Mouse (Mus musculus) G1E (cell line): ENCODE measurements around the gene Scel.

Experiments used
- CTCF ChIP-seq: IDR thresholded peaks from 2 replicates; pipeline ENCODE4 v1.5.1; 2012; ENCODE audit warnings: low read depth, low read length, inconsistent platforms, mixed read lengths
- GATA1 ChIP-seq: IDR thresholded peaks from 2 replicates; pipeline ENCODE4 v1.6.1; 2012; ENCODE audit warnings: borderline replicate concordance, low read length, inconsistent platforms, mixed read lengths
- GATA2 ChIP-seq: IDR thresholded peaks from 2 replicates; pipeline ENCODE4 v1.6.1; 2012; ENCODE audit warnings: low read depth, low read length, inconsistent platforms, borderline replicate concordance
- POLR2AphosphoS5 ChIP-seq: IDR thresholded peaks from 2 replicates; pipeline ENCODE4 v1.6.1; 2012; ENCODE audit warnings: low read depth, low read length, inconsistent platforms; ENCODE audit not compliant: insufficient replicate concordance
- TAL1 ChIP-seq: conservative IDR thresholded peaks from 2 replicates; pipeline ENCODE4 v1.6.1; 2012; ENCODE audit warnings: low read depth, low read length, inconsistent platforms, mixed read lengths

DNA sequence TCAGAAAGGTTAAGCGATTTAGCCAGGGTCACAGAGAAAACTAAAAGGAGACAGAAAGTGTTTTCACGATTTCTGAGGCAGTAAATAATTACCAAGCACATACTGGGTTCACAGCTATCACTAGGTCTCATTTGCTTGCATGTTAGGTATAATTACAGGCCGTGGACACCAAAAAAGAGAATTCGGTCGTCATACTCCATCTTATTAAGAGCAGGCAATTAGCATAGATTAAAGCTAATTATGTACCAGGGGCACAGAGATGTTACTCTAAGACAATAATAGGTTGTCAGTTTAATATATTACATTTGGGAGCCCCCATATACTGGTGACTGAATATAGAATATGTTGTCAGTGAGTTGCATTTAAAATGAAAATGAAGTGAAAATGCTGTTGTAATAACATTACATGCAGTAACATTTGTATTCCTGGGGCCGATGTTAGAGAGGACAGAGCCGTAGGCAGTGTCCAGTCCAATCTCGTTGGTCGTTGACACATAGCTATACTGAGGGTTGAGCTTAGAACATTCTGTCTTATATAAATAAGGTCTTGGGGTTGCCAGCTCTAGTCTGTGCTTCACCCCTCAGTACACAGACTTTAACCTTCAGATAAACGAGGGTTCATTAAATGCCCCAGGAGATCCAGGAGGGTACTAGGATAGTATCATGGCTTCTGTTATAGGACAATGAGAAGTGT lies 74.2 kb downstream of the Scel start:
- TF ChIP-seq CTCF (no peak), GATA1 (no peak), TAL1 (no peak), POLR2AphosphoS5 (no peak), GATA2 (no peak)
